Mouse (Mus musculus): ENCODE measurements around the gene Vmn1r72. TPM values are rescaled to one million over a fixed set of nuclear protein-coding genes. Genes with fewer than 3 reads are reported as not detected.

Vmn1r72 gene
- not detected for polyA plus RNA-seq (2017; shearing (Covaris generic))

GRCm38 (mm10) chr7:11680047-11680446, at the start of gene Vmn1r72:
TSS of gene Vmn1r72 (minus strand) at chr7:11680147.

Other genes starting within 250 kb of the Vmn1r72 start
- not detected for gene Zscan4-ps2, start 165.8 kb downstream of the Vmn1r72 start, polyA plus RNA-seq (2017; shearing (Covaris generic))
- not detected for gene Zscan4-ps3, start 70.8 kb downstream of the Vmn1r72 start, polyA plus RNA-seq (2017; shearing (Covaris generic))
- gene Vmn1r73, start 50.1 kb upstream of the Vmn1r72 start, polyA plus RNA-seq (2017; shearing (Covaris generic)): 0.06 TPM
- 0.29 TPM for gene Vmn1r74, start 153.8 kb upstream of the Vmn1r72 start, polyA plus RNA-seq (2017; shearing (Covaris generic))
- not detected for gene Vmn1r75, start 194.5 kb upstream of the Vmn1r72 start, polyA plus RNA-seq (2017; shearing (Covaris generic))